Comparison of ENCODE assay signal across 23 mouse cellular contexts in genomic region chr4:105104099-105104872, GRCm38 (mm10). TPM values are rescaled to one million over a fixed set of nuclear protein-coding genes. Genes with fewer than 3 reads are reported as not detected.
DNase-seq lines count a peak whose midpoint lies in the region; ATAC-seq and TF ChIP-seq lines count a peak whose summit lies in the region.
"Had no signal": no experiment of that assay in that cellular context is flagged by ENCODE, and none has a peak within 500 bp of the region (broad histone marks: within the 10 kb centered on the region; RNA-seq: fewer than 3 reads in every experiment).

No protein-coding gene starts in this region.

- no peaks in the 10 kb centered on the region for H3K36me3 ChIP-seq in heart, embryonic 10.5 days
- H3K36me3 ChIP-seq in kidney, adult 2 months (ENCODE audit: control insufficient read depth, insufficient read depth, low read length): no peaks in the 10 kb centered on the region
- H3K36me3 ChIP-seq in midbrain, embryonic 11.5 days (ENCODE audit: control insufficient read depth, insufficient read depth, low read length): no peaks in the 10 kb centered on the region
- H3K36me3 ChIP-seq in midbrain, embryonic 10.5 days: no peaks in the 10 kb centered on the region
- H3K36me3 ChIP-seq: embryonic facial prominence, embryonic 15.5 days had no signal

- DNase-seq in heart, adult 18-20 months: peak; percentile 20 to 35
- no peak for DNase-seq in heart, embryonic 10.5 days (ENCODE audit: low spot score)
- peak; percentile 79 for DNase-seq in kidney, adult 2 months
- DNase-seq in kidney, adult 18-20 months: no peak
- peak; percentile 17 for DNase-seq in midbrain, embryonic 11.5 days (ENCODE audit: low spot score, missing footprints)
- no peak for DNase-seq in midbrain, embryonic 10.5 days (ENCODE audit: low spot score)
- DNase-seq in skeletal muscle tissue, adult 2 months (ENCODE audit: low read depth, low spot score): peak; percentile 66
- DNase-seq in layer of hippocampus, adult 8-10 months (ENCODE audit: low spot score in 2 of 2): no peak
- DNase-seq: adrenal gland, postnatal 14 days; cerebellum, adult 11 months; cerebellum, postnatal 14 days; layer of hippocampus, adult 9-11 months; left cerebral cortex, postnatal 4 days; liver; lung, adult 2 months; lung, postnatal 36 days; right cerebral cortex, postnatal 4 days had no signal

- H3K9ac ChIP-seq in midbrain, embryonic 11.5 days (ENCODE audit: low read length): no peak overlapping the region
- H3K9ac ChIP-seq: embryonic facial prominence, embryonic 15.5 days had no signal

- no peak overlapping the region for H3K4me2 ChIP-seq in midbrain, embryonic 11.5 days
- H3K4me2 ChIP-seq: embryonic facial prominence, embryonic 15.5 days had no signal

- H3K27me3 ChIP-seq in heart, embryonic 10.5 days (ENCODE audit: insufficient read depth, poor library complexity, severe bottlenecking): no peaks in the 10 kb centered on the region
- H3K27me3 ChIP-seq in kidney, adult 2 months (replicated peaks; ENCODE audit: control insufficient read depth, insufficient read depth, low read length): no peaks in the 10 kb centered on the region
- peaks cover 5% of the 10 kb centered on the region for H3K27me3 ChIP-seq in midbrain, embryonic 11.5 days (ENCODE audit: control insufficient read depth, insufficient read depth, low read length)
- H3K27me3 ChIP-seq in midbrain, embryonic 10.5 days (ENCODE audit: low read depth, poor library complexity, severe bottlenecking): peaks cover 23% of the 10 kb centered on the region

- WGBS in heart, embryonic 10.5 days: 87% methylated on average over 6 of the region's 6 CpGs
- WGBS in kidney, adult 2 months: 51% methylated on average over 6 of the region's 6 CpGs
- WGBS in midbrain, embryonic 11.5 days: 88% methylated on average over 6 of the region's 6 CpGs
- WGBS in midbrain, embryonic 10.5 days: 90% methylated on average over 6 of the region's 6 CpGs

- no peak overlapping the region for H3K4me3 ChIP-seq in heart, embryonic 10.5 days
- no peak overlapping the region for H3K4me3 ChIP-seq in kidney, adult 2 months (ENCODE audit: insufficient read depth, low read depth, low read length)
- H3K4me3 ChIP-seq in midbrain, embryonic 11.5 days (ENCODE audit: low read depth, low read length): no peak overlapping the region
- no peak overlapping the region for H3K4me3 ChIP-seq in midbrain, embryonic 10.5 days
- H3K4me3 ChIP-seq: embryonic facial prominence, embryonic 15.5 days; left cerebral cortex, adult 2 months had no signal

- TF ChIP-seq POLR2A in kidney, adult 2 months (IDR thresholded peaks at IDR 0.05; ENCODE audit: low read depth, low read length): no peak

- peaks cover 12% of the 10 kb centered on the region; the same call in 1 of the 2 replicates for H3K4me1 ChIP-seq in heart, embryonic 10.5 days
- peaks cover 27% of the 10 kb centered on the region for H3K4me1 ChIP-seq in kidney, adult 2 months (ENCODE audit: control insufficient read depth, insufficient read depth, low read length)
- peaks cover 4% of the 10 kb centered on the region; the same call in 1 of the 2 replicates for H3K4me1 ChIP-seq in midbrain, embryonic 11.5 days (ENCODE audit: control insufficient read depth, insufficient read depth, low read length)
- H3K4me1 ChIP-seq in midbrain, embryonic 10.5 days: peaks cover 12% of the 10 kb centered on the region

- TF ChIP-seq CTCF in kidney, adult 2 months (conservative IDR thresholded peaks at IDR 0.05; ENCODE audit: insufficient read depth, insufficient read length, low read depth, low read length): no peak

- no peak for ATAC-seq in midbrain, embryonic 11.5 days (ENCODE audit: low FRiP score)
- ATAC-seq: activated CD4-positive, CD25-positive, alpha-beta regulatory T cell, adult 4 months; hindbrain, postnatal 0 days; intestine, postnatal 0 days had no signal

- no peak overlapping the region for H3K27ac ChIP-seq in heart, embryonic 10.5 days
- H3K27ac ChIP-seq in kidney, adult 2 months (ENCODE audit: insufficient read depth, low read depth, low read length): peak overlapping the region; percentile 63
- H3K27ac ChIP-seq in midbrain, embryonic 11.5 days (ENCODE audit: low read depth, low read length): no peak overlapping the region
- no peak overlapping the region for H3K27ac ChIP-seq in midbrain, embryonic 10.5 days (replicated peaks)
- H3K27ac ChIP-seq: embryonic facial prominence, embryonic 15.5 days; hindbrain, postnatal 0 days; left cerebral cortex, adult 2 months; stomach, postnatal 0 days had no signal

- no peaks in the 10 kb centered on the region for H3K9me3 ChIP-seq in heart, embryonic 10.5 days
- H3K9me3 ChIP-seq in midbrain, embryonic 11.5 days (ENCODE audit: control insufficient read depth, low read length): no peaks in the 10 kb centered on the region
- no peaks in the 10 kb centered on the region for H3K9me3 ChIP-seq in midbrain, embryonic 10.5 days (replicated peaks)
- H3K9me3 ChIP-seq: embryonic facial prominence, embryonic 15.5 days had no signal

RNA-seq across cellular contexts. Expression of gene Prkaa2, which starts 5.4 kb away (rescaled TPM):
- 10 to 100 TPM; 80.1 to 83.8 TPM for total RNA-seq in heart, adult 18-20 months (2021)
- 21.2 and 40.2 TPM in 2 replicates for polyA plus RNA-seq in heart, embryonic 10.5 days (2016; fragmentation: Nextera tagmentation; extraction: Ambion mirVana)
- polyA plus RNA-seq in kidney, adult 2 months (2012; rRNA removed): 23.9 and 25.8 TPM in 2 replicates
- 3.7 and 4.4 TPM in 2 replicates for polyA plus RNA-seq in midbrain, embryonic 11.5 days (2014; fragmentation: Nextera tagmentation; extraction: Ambion mirVana)
- polyA plus RNA-seq in midbrain, embryonic 10.5 days (2016; fragmentation: Nextera tagmentation; extraction: Ambion mirVana): 1.9 and 2.6 TPM in 2 replicates
- total RNA-seq in layer of hippocampus, adult 8-10 months (2022): 10 to 100 TPM; 19.1 to 21.2 (median 20.1) TPM

RNA-seq across cellular contexts. Expression of gene Plpp3, which starts 52.9 kb away (rescaled TPM):
- 10 to 100 TPM; 56.4 to 57.5 TPM for total RNA-seq in heart, adult 18-20 months (2021)
- 22.9 and 38.5 TPM in 2 replicates for polyA plus RNA-seq in heart, embryonic 10.5 days (2016; fragmentation: Nextera tagmentation; extraction: Ambion mirVana)
- 77.7 and 78.0 TPM in 2 replicates for polyA plus RNA-seq in kidney, adult 2 months (2012; rRNA removed)
- polyA plus RNA-seq in midbrain, embryonic 11.5 days (2014; fragmentation: Nextera tagmentation; extraction: Ambion mirVana): 46.3 and 47.0 TPM in 2 replicates
- polyA plus RNA-seq in midbrain, embryonic 10.5 days (2016; fragmentation: Nextera tagmentation; extraction: Ambion mirVana): 44.5 and 55.6 TPM in 2 replicates
- 100 to 1,000 TPM; 212 to 254 (median 222) TPM for total RNA-seq in layer of hippocampus, adult 8-10 months (2022)
- polyA plus RNA-seq: activated CD4-positive, CD25-positive, alpha-beta regulatory T cell, adult 4 months had no signal

Comparison
In these comparisons a context has a peak if more than half of its experiments do, and no peak if none do; other contexts are left out.
1. DNase-seq: peak in heart, adult 18-20 months (2 of 2), kidney, adult 2 months (single experiment), midbrain, embryonic 11.5 days (single experiment) and skeletal muscle tissue, adult 2 months (single experiment); none in heart, embryonic 10.5 days (single experiment), kidney, adult 18-20 months (single experiment), midbrain, embryonic 10.5 days (single experiment) and layer of hippocampus, adult 8-10 months (0 of 2).